Mouse (Mus musculus) fat pad, adult 2 months (tissue): ENCODE measurements around the gene Gnb1l.

Experiments
- DNase-seq: peaks from one replicate; pipeline ENCODE4 v3.0.0-alpha.2; 2011; ENCODE audit warnings: low read depth, low spot score; ENCODE audit errors: extremely low read depth

Gene Gnb1l

GRCm38 (mm10) chr16:18498558-18498990, at the start of gene Gnb1l, which contains the start of gene Rtl10:
Gene Gnb1l, plus strand, starts transcription at chr16:18498713.
Gene Rtl10, plus strand, starts transcription at chr16:18498901.
- DNase-seq = no peak

- no peak for DNase-seq
Measured at GRCm38 (mm10) chr16:18449005-18449404, 49.5 kb upstream of the Gnb1l start.

GRCm38 (mm10) chr16:18451486-18452181, 46.9 kb upstream of the Gnb1l start:
- DNase-seq = no peak

GRCm38 (mm10) chr16:18452361-18452862, 46.1 kb upstream of the Gnb1l start:
- no peak for DNase-seq

- no peak for DNase-seq
Measured at GRCm38 (mm10) chr16:18453846-18454245, 44.7 kb upstream of the Gnb1l start.

- no peak for DNase-seq
Measured at GRCm38 (mm10) chr16:18455407-18455806, 43.1 kb upstream of the Gnb1l start.

GRCm38 (mm10) chr16:18458661-18459060, 39.9 kb upstream of the Gnb1l start:
- no peak for DNase-seq

- DNase-seq = no peak
Measured at GRCm38 (mm10) chr16:18459335-18459954, 39.1 kb upstream of the Gnb1l start.

GRCm38 (mm10) chr16:18459955-18460370, 38.5 kb upstream of the Gnb1l start:
- DNase-seq = no peak

GRCm38 (mm10) chr16:18460826-18461225, 37.7 kb upstream of the Gnb1l start:
- no peak for DNase-seq

GRCm38 (mm10) chr16:18462031-18462430, 36.5 kb upstream of the Gnb1l start:
- DNase-seq = no peak

- DNase-seq = no peak
Measured at GRCm38 (mm10) chr16:18462598-18462997, 35.9 kb upstream of the Gnb1l start.

GRCm38 (mm10) chr16:18464271-18464670, 34.2 kb upstream of the Gnb1l start:
- no peak for DNase-seq

GRCm38 (mm10) chr16:18470829-18471228, 27.7 kb upstream of the Gnb1l start:
- DNase-seq = no peak

GRCm38 (mm10) chr16:18471381-18471955, 27.0 kb upstream of the Gnb1l start:
- no peak for DNase-seq

GRCm38 (mm10) chr16:18471976-18472375, 26.5 kb upstream of the Gnb1l start:
- no peak for DNase-seq

GRCm38 (mm10) chr16:18472416-18472815, 26.1 kb upstream of the Gnb1l start:
- no peak for DNase-seq

- no peak for DNase-seq
Measured at GRCm38 (mm10) chr16:18472976-18473375, 25.5 kb upstream of the Gnb1l start.

GRCm38 (mm10) chr16:18474021-18474420, 24.5 kb upstream of the Gnb1l start:
- no peak for DNase-seq

- DNase-seq = no peak
Measured at GRCm38 (mm10) chr16:18477996-18478395, 20.5 kb upstream of the Gnb1l start.

- no peak for DNase-seq
Measured at GRCm38 (mm10) chr16:18479667-18480066, 18.8 kb upstream of the Gnb1l start.

GRCm38 (mm10) chr16:18480933-18481485, 17.5 kb upstream of the Gnb1l start:
- DNase-seq = no peak
